Mouse (Mus musculus) monocyte, adult 2 months (primary cell): ENCODE measurements around the gene Slc9a1.
A peak's percentile ranks its signal among the peaks of the same experiment; 100 is the strongest.

Source experiments
- DNase-seq, 2 experiments: peaks; one replicate each; pipeline ENCODE4 v3.0.0; 2022; ENCODE audit warnings: low spot score in 2 of 2, low read depth in 1 of 2

Gene Slc9a1

GRCm38 (mm10) chr4:133400098-133400497, 30.6 kb downstream of the Slc9a1 start:
- DNase-seq: no peak

- DNase-seq: no peak
Measured at GRCm38 (mm10) chr4:133402011-133402410, 32.5 kb downstream of the Slc9a1 start.

GRCm38 (mm10) chr4:133403611-133404228, 34.2 kb downstream of the Slc9a1 start:
- no peak for DNase-seq

- no peak for DNase-seq
Measured at GRCm38 (mm10) chr4:133404256-133404655, 34.8 kb downstream of the Slc9a1 start.

- no peak for DNase-seq
Measured at GRCm38 (mm10) chr4:133406313-133407056, 37.0 kb downstream of the Slc9a1 start.

GRCm38 (mm10) chr4:133407114-133407787, 37.7 kb downstream of the Slc9a1 start:
- DNase-seq: no peak

- DNase-seq: no peak
Measured at GRCm38 (mm10) chr4:133408006-133408405, 38.5 kb downstream of the Slc9a1 start.

GRCm38 (mm10) chr4:133410994-133411393, 41.5 kb downstream of the Slc9a1 start:
- no peak for DNase-seq

GRCm38 (mm10) chr4:133412096-133412495, 42.6 kb downstream of the Slc9a1 start:
- no peak for DNase-seq

GRCm38 (mm10) chr4:133412575-133413540, 43.4 kb downstream of the Slc9a1 start:
- DNase-seq: no peak

GRCm38 (mm10) chr4:133413617-133414016, 44.1 kb downstream of the Slc9a1 start:
- no peak for DNase-seq

GRCm38 (mm10) chr4:133414920-133415319, 45.4 kb downstream of the Slc9a1 start:
- no peak for DNase-seq

GRCm38 (mm10) chr4:133419312-133420004, 50.0 kb downstream of the Slc9a1 start:
- peak in 1 of 2 experiments; percentile 37 for DNase-seq

- no peak for DNase-seq
Measured at GRCm38 (mm10) chr4:133421989-133422388, 52.5 kb downstream of the Slc9a1 start.

GRCm38 (mm10) chr4:133422601-133423000, 53.1 kb downstream of the Slc9a1 start:
- no peak for DNase-seq

GRCm38 (mm10) chr4:133423108-133423507, 53.6 kb downstream of the Slc9a1 start:
- DNase-seq: peak in 1 of 2 experiments; percentile 30

GRCm38 (mm10) chr4:133423691-133424090, 54.2 kb downstream of the Slc9a1 start:
- DNase-seq: no peak

- DNase-seq: peak in 1 of 2 experiments; percentile 44
Measured at GRCm38 (mm10) chr4:133424100-133424499, 54.6 kb downstream of the Slc9a1 start.

GRCm38 (mm10) chr4:133426141-133426540, 56.6 kb downstream of the Slc9a1 start:
- DNase-seq: no peak

GRCm38 (mm10) chr4:133431508-133431907, 62.0 kb downstream of the Slc9a1 start:
- DNase-seq: no peak
